Mouse (Mus musculus) hindbrain, embryonic 16.5 days (tissue): ENCODE measurements at regions not wholly inside any gene's neighbourhood (a gene's known extent, or its start where the extent isn't known, plus 50 kb on each side); places are given as distances from the start of the nearest gene placed in this dataset.
A peak's percentile ranks its signal among the peaks of the same experiment; 100 is the strongest.

Experiments used
- ATAC-seq: fragments of 200-750 bp; cut with Nextera tagmentation; 2 replicates; pipeline ENCODE4 v1.8.0; 2017; ENCODE audit warnings: moderate TSS enrichment, moderate library complexity
- H3K27ac ChIP-seq: fragments of 300-500 bp; sonication (generic); 2 replicates; pipeline ENCODE4 v1.5.1; 2014; ENCODE audit warnings: low read depth, mild to moderate bottlenecking, control low read depth, low read length, moderate library complexity
- H3K27me3 ChIP-seq: fragments of 300-500 bp; sonication (generic); replicated peaks from 2 replicates; pipeline ENCODE4 v1.6.1; 2014; ENCODE audit warnings: low read length; ENCODE audit not compliant: control insufficient read depth, insufficient read depth
- H3K36me3 ChIP-seq: fragments of 300-500 bp; sonication (generic); 2 replicates; pipeline ENCODE4 v1.6.1; 2014; ENCODE audit warnings: mild to moderate bottlenecking, low read length, moderate library complexity, mixed read lengths; ENCODE audit not compliant: control insufficient read depth, insufficient read depth
- H3K4me1 ChIP-seq: fragments of 300-500 bp; sonication (generic); 2 replicates; pipeline ENCODE4 v1.6.1; 2014; ENCODE audit warnings: low read depth, low read length; ENCODE audit not compliant: control insufficient read depth, insufficient read depth
- H3K4me2 ChIP-seq: fragments of 300-500 bp; sonication (generic); 2 replicates; pipeline ENCODE4 v1.6.1; 2014; ENCODE audit warnings: mild to moderate bottlenecking, low read length, control low read depth, moderate library complexity
- H3K4me3 ChIP-seq: fragments of 300-500 bp; sonication (generic); 2 replicates; pipeline ENCODE4 v1.5.1; 2014; ENCODE audit warnings: mild to moderate bottlenecking, low read length, control low read depth, moderate library complexity
- H3K9ac ChIP-seq: fragments of 300-500 bp; sonication (generic); 2 replicates; pipeline ENCODE4 v1.6.1; 2014; ENCODE audit warnings: low read depth, mild to moderate bottlenecking, control low read depth, low read length, moderate library complexity
- H3K9me3 ChIP-seq: fragments of 300-500 bp; sonication (generic); 2 replicates; pipeline ENCODE4 v1.6.1; 2014; ENCODE audit warnings: mild to moderate bottlenecking, low read length, moderate library complexity; ENCODE audit not compliant: control insufficient read depth
- WGBS: fragments of 180-500 bp; shearing (Covaris S2); extraction: QIAGEN DNeasy Blood & Tissue Kit; methylation state at CpG from one replicate; pipeline ENCODE4 v1.1.7; 2014; 5-methylcytosine and 5-hydroxymethylcytosine counted together

- no peak for ATAC-seq
- peaks cover 8% of the 10 kb centered on the region for H3K4me1 ChIP-seq
- no peaks in the 10 kb centered on the region for H3K9me3 ChIP-seq
- 92% methylated on average over 2 of the region's 2 CpGs for WGBS
- no peak overlapping the region for H3K9ac ChIP-seq
- no peak overlapping the region for H3K27ac ChIP-seq
- no peak overlapping the region for H3K4me2 ChIP-seq
- H3K36me3 ChIP-seq, result no peaks in the 10 kb centered on the region
- no peak overlapping the region for H3K4me3 ChIP-seq
- no peaks in the 10 kb centered on the region for H3K27me3 ChIP-seq
Observed at GRCm38 (mm10) chr9:41277726-41278125, 116.2 kb upstream of the Ubash3b start.

DNA sequence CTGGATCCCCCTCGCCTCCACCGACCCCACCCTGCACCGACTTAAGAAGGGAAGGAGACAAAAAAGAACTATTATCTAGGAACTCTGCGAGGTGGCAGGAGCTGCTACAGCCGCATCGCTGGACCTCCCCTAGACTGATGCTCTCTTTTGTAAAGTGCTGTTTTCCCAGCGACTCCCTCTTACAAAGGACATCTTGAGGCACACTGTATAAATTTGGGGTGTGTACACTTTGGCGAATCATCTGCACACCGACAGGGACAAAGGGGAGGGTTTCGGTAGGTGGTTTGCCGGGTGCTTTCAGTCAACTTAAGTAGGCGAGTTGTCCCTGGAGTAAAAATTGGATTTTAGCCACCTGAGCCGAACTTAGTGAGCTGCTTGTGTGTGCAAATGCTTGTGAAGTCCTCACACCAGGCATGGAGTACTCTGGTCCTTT is 112.4 kb upstream of the Ubash3b start:
- peak overlapping the region; percentile 61 for H3K9ac ChIP-seq
- under 1% methylated on average over 13 of the region's 13 CpGs for WGBS

GRCm38 (mm10) chr9:41273171-41273781 is 111.8 kb upstream of the Ubash3b start:
- under 1% methylated on average over 18 of the region's 18 CpGs for WGBS
- H3K4me3 ChIP-seq, result peak overlapping the region; percentile 42
- H3K27ac ChIP-seq, result peak overlapping the region; percentile 82
- peak overlapping the region; percentile 72 for H3K4me2 ChIP-seq
- H3K36me3 ChIP-seq, result no peaks in the 10 kb centered on the region
- H3K4me1 ChIP-seq, result peaks cover 12% of the 10 kb centered on the region
- no peaks in the 10 kb centered on the region for H3K27me3 ChIP-seq
- H3K9ac ChIP-seq, result peak overlapping the region; percentile 61
- ATAC-seq, result peak; percentile 97
- no peaks in the 10 kb centered on the region for H3K9me3 ChIP-seq

More for the DNA sequence above, 112.4 kb upstream of the Ubash3b start:
- ATAC-seq, result peak; percentile 77
- Histone ChIP-seq H3K4me2 (peak overlapping the region; percentile 72), H3K27me3 (no peaks in the 10 kb centered on the region), H3K4me3 (peak overlapping the region; percentile 42), H3K36me3 (no peaks in the 10 kb centered on the region), H3K9me3 (no peaks in the 10 kb centered on the region), H3K4me1 (peaks cover 12% of the 10 kb centered on the region), H3K27ac (peak overlapping the region; percentile 82)

- ATAC-seq, result no peak
Observed at GRCm38 (mm10) chr9:41272596-41272995, 111.1 kb upstream of the Ubash3b start.

GRCm38 (mm10) chr9:41268112-41268511 is 106.6 kb upstream of the Ubash3b start:
- no peak overlapping the region for H3K4me2 ChIP-seq
- ATAC-seq, result no peak
- peaks cover 11% of the 10 kb centered on the region for H3K4me1 ChIP-seq
- H3K27me3 ChIP-seq, result no peaks in the 10 kb centered on the region
- WGBS, result 25% methylated on average over 3 of the region's 3 CpGs
- H3K36me3 ChIP-seq, result no peaks in the 10 kb centered on the region
- no peak overlapping the region for H3K4me3 ChIP-seq
- no peak overlapping the region for H3K27ac ChIP-seq
- no peak overlapping the region for H3K9ac ChIP-seq
- H3K9me3 ChIP-seq, result no peaks in the 10 kb centered on the region

More at GRCm38 (mm10) chr9:41272596-41272995, 111.1 kb upstream of the Ubash3b start:
- H3K4me3 ChIP-seq, result peak overlapping the region; percentile 42; the same call in 1 of the 2 replicates
- peaks cover 12% of the 10 kb centered on the region for H3K4me1 ChIP-seq
- peak overlapping the region; percentile 82 for H3K27ac ChIP-seq
- H3K36me3 ChIP-seq, result no peaks in the 10 kb centered on the region
- peak overlapping the region; percentile 72 for H3K4me2 ChIP-seq
- no peaks in the 10 kb centered on the region for H3K9me3 ChIP-seq
- WGBS, result under 1% methylated on average over 6 of the region's 6 CpGs
- no peaks in the 10 kb centered on the region for H3K27me3 ChIP-seq
- H3K9ac ChIP-seq, result peak overlapping the region; percentile 19; the same call in 1 of the 2 replicates

- no peaks in the 10 kb centered on the region for H3K27me3 ChIP-seq
- H3K4me3 ChIP-seq, result no peak overlapping the region
- H3K9ac ChIP-seq, result no peak overlapping the region
- no peaks in the 10 kb centered on the region for H3K9me3 ChIP-seq
- no peaks in the 10 kb centered on the region for H3K36me3 ChIP-seq
- peak overlapping the region; percentile 7; the same call in 1 of the 2 replicates for H3K27ac ChIP-seq
- ATAC-seq, result peak; percentile 48
- WGBS, result 35% methylated on average over 6 of the region's 6 CpGs
- H3K4me2 ChIP-seq, result no peak overlapping the region
- H3K4me1 ChIP-seq, result peaks cover 6% of the 10 kb centered on the region
Observed at GRCm38 (mm10) chr9:41264485-41264884, 103.0 kb upstream of the Ubash3b start.

GRCm38 (mm10) chr9:41257244-41257643 is 95.7 kb upstream of the Ubash3b start:
- WGBS, result 73% methylated on average over 1 of the region's 1 CpGs
- no peak for ATAC-seq
- Histone ChIP-seq H3K36me3 (no peaks in the 10 kb centered on the region), H3K27ac (no peak overlapping the region), H3K4me2 (no peak overlapping the region), H3K9me3 (no peaks in the 10 kb centered on the region), H3K4me3 (no peak overlapping the region), H3K4me1 (no peaks in the 10 kb centered on the region), H3K9ac (no peak overlapping the region), H3K27me3 (no peaks in the 10 kb centered on the region)

GRCm38 (mm10) chr9:41242372-41242771 is 80.9 kb upstream of the Ubash3b start:
- H3K4me3 ChIP-seq, result no peak overlapping the region
- H3K9ac ChIP-seq, result no peak overlapping the region
- WGBS, result 85% methylated on average over 7 of the region's 7 CpGs
- H3K4me2 ChIP-seq, result no peak overlapping the region
- H3K27me3 ChIP-seq, result no peaks in the 10 kb centered on the region
- H3K27ac ChIP-seq, result no peak overlapping the region
- H3K4me1 ChIP-seq, result no peaks in the 10 kb centered on the region
- H3K36me3 ChIP-seq, result no peaks in the 10 kb centered on the region
- no peak for ATAC-seq
- no peaks in the 10 kb centered on the region for H3K9me3 ChIP-seq

DNA sequence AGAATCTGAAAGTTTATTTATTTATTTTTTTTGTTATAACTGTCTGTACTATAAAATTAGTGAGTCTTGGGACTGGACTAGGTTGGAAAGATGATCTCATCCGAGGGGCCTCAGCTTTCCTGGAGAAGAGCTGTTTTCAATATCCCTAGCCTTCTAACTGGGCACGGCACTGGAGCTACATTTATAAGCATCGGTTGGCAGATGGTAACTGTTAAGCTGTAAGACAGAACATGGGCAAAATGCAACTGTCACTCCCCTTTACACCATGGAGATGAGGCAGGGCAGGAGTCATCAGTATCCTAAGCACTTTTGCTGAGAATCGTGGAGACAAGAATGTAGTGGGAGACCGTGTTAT is 77.6 kb upstream of the Ubash3b start:
- no peak overlapping the region for H3K27ac ChIP-seq
- no peaks in the 10 kb centered on the region for H3K4me1 ChIP-seq
- no peak overlapping the region for H3K9ac ChIP-seq
- no peak overlapping the region for H3K4me2 ChIP-seq
- H3K27me3 ChIP-seq, result no peaks in the 10 kb centered on the region
- ATAC-seq, result 0 out of 2 replicates have a peak, but pooled peaks have one; percentile 50
- no peak overlapping the region for H3K4me3 ChIP-seq
- 62% methylated on average over 5 of the region's 5 CpGs for WGBS
- no peaks in the 10 kb centered on the region for H3K36me3 ChIP-seq
- H3K9me3 ChIP-seq, result no peaks in the 10 kb centered on the region
